Mouse (Mus musculus): ENCODE data around the gene Ccr10. TPM values are rescaled to one million over a fixed set of nuclear protein-coding genes. Genes with fewer than 3 reads are reported as not detected.

Ccr10 gene
- polyA plus RNA-seq, 1 experiment from 2014 or later, result 0.50 TPM

- no peaks in the 10 kb centered on the region for H3K9me3 ChIP-seq (ENCODE audit: low read length)
- H3K4me2 ChIP-seq (replicated peaks; ENCODE audit: low read depth, low read length), result peak overlapping the region; percentile 96
- 0 out of 2 replicates have a peak overlapping the region, but pooled peaks have one; percentile 1 for H3K9ac ChIP-seq (replicated peaks; ENCODE audit: low read length)
- H3K4me3 ChIP-seq (ENCODE audit: low read length), result peak overlapping the region; percentile 77; the same call in 1 of the 2 replicates
- no peak overlapping the region for H3K27ac ChIP-seq (ENCODE audit: low read length)
- WGBS, result 50% methylated on average over 8 of the region's 8 CpGs
- peaks cover 17% of the 10 kb centered on the region; the same call in 1 of the 2 replicates for H3K27me3 ChIP-seq (ENCODE audit: insufficient read depth, low read length)
- no peak for ATAC-seq (ENCODE audit: low FRiP score, low TSS enrichment)
- H3K36me3 ChIP-seq (ENCODE audit: insufficient read depth, low read length), result peaks cover 36% of the 10 kb centered on the region
- peaks cover 71% of the 10 kb centered on the region for H3K4me1 ChIP-seq (ENCODE audit: insufficient read depth, low read length)
Observed at GRCm38 (mm10) chr11:101167963-101168300, 7.3 kb downstream of the Ccr10 start.

- Histone ChIP-seq H3K4me3 (ENCODE audit: low read length) (no peak overlapping the region), H3K4me1 (ENCODE audit: insufficient read depth, low read length) (peaks cover 69% of the 10 kb centered on the region), H3K36me3 (ENCODE audit: insufficient read depth, low read length) (peaks cover 36% of the 10 kb centered on the region), H3K9ac (replicated peaks; ENCODE audit: low read length) (0 out of 2 replicates have a peak overlapping the region, but pooled peaks have one; percentile 1), H3K27me3 (ENCODE audit: insufficient read depth, low read length) (peaks cover 17% of the 10 kb centered on the region; the same call in 1 of the 2 replicates), H3K27ac (ENCODE audit: low read length) (no peak overlapping the region), H3K4me2 (replicated peaks; ENCODE audit: low read depth, low read length) (0 out of 2 replicates have a peak overlapping the region, but pooled peaks have one; percentile 96), H3K9me3 (ENCODE audit: low read length) (no peaks in the 10 kb centered on the region)
- 58% methylated on average over 19 of the region's 19 CpGs for WGBS
- no peak for ATAC-seq (ENCODE audit: low FRiP score, low TSS enrichment)
Observed at GRCm38 (mm10) chr11:101167211-101167962, 7.9 kb downstream of the Ccr10 start.

- H3K4me3 ChIP-seq (ENCODE audit: low read length), result no peak overlapping the region
- WGBS, result 67% methylated on average over 14 of the region's 14 CpGs
- H3K9me3 ChIP-seq (ENCODE audit: low read length), result no peaks in the 10 kb centered on the region
- no peak for ATAC-seq (ENCODE audit: low FRiP score, low TSS enrichment)
- H3K36me3 ChIP-seq (ENCODE audit: insufficient read depth, low read length), result peaks cover 44% of the 10 kb centered on the region
- peaks cover 66% of the 10 kb centered on the region for H3K4me1 ChIP-seq (ENCODE audit: insufficient read depth, low read length)
- H3K27ac ChIP-seq (ENCODE audit: low read length), result no peak overlapping the region
- no peak overlapping the region for H3K4me2 ChIP-seq (replicated peaks; ENCODE audit: low read depth, low read length)
- peaks cover 17% of the 10 kb centered on the region; the same call in 1 of the 2 replicates for H3K27me3 ChIP-seq (ENCODE audit: insufficient read depth, low read length)
- no peak overlapping the region for H3K9ac ChIP-seq (replicated peaks; ENCODE audit: low read length)
Observed at GRCm38 (mm10) chr11:101166357-101166756, 8.9 kb downstream of the Ccr10 start.

GRCm38 (mm10) chr11:101164677-101165580 lies 10.3 kb downstream of the Ccr10 start:
- Histone ChIP-seq H3K4me1 (ENCODE audit: insufficient read depth, low read length) (peaks cover 63% of the 10 kb centered on the region), H3K9me3 (ENCODE audit: low read length) (no peaks in the 10 kb centered on the region), H3K4me3 (ENCODE audit: low read length) (0 out of 2 replicates have a peak overlapping the region, but pooled peaks have one; percentile 35), H3K4me2 (replicated peaks; ENCODE audit: low read depth, low read length) (peak overlapping the region; percentile 59), H3K27me3 (ENCODE audit: insufficient read depth, low read length) (peaks cover 17% of the 10 kb centered on the region; the same call in 1 of the 2 replicates), H3K36me3 (ENCODE audit: insufficient read depth, low read length) (peaks cover 44% of the 10 kb centered on the region), H3K27ac (ENCODE audit: low read length) (no peak overlapping the region), H3K9ac (replicated peaks; ENCODE audit: low read length) (0 out of 2 replicates have a peak overlapping the region, but pooled peaks have one; percentile 48)
- 33% methylated on average over 33 of the region's 35 CpGs for WGBS
- ATAC-seq (ENCODE audit: low FRiP score, low TSS enrichment), result 0 out of 2 replicates have a peak, but pooled peaks have one; percentile 27

GRCm38 (mm10) chr11:101164351-101164665 lies 10.9 kb downstream of the Ccr10 start:
- Histone ChIP-seq H3K9me3 (ENCODE audit: low read length) (no peaks in the 10 kb centered on the region), H3K4me1 (ENCODE audit: insufficient read depth, low read length) (peaks cover 57% of the 10 kb centered on the region), H3K27ac (ENCODE audit: low read length) (no peak overlapping the region), H3K4me2 (replicated peaks; ENCODE audit: low read depth, low read length) (peak overlapping the region; percentile 59), H3K36me3 (ENCODE audit: insufficient read depth, low read length) (peaks cover 44% of the 10 kb centered on the region), H3K9ac (replicated peaks; ENCODE audit: low read length) (peak overlapping the region; percentile 48; the same call in 1 of the 2 replicates), H3K4me3 (ENCODE audit: low read length) (peak overlapping the region; percentile 35), H3K27me3 (ENCODE audit: insufficient read depth, low read length) (peaks cover 17% of the 10 kb centered on the region; the same call in 1 of the 2 replicates)
- 22% methylated on average over 21 of the region's 21 CpGs for WGBS
- no peak for ATAC-seq (ENCODE audit: low FRiP score, low TSS enrichment)

- Histone ChIP-seq H3K36me3 (ENCODE audit: insufficient read depth, low read length) (peaks cover 44% of the 10 kb centered on the region), H3K9ac (replicated peaks; ENCODE audit: low read length) (peak overlapping the region; percentile 48; the same call in 1 of the 2 replicates), H3K9me3 (ENCODE audit: low read length) (no peaks in the 10 kb centered on the region), H3K27ac (ENCODE audit: low read length) (no peak overlapping the region), H3K27me3 (ENCODE audit: insufficient read depth, low read length) (peaks cover 17% of the 10 kb centered on the region; the same call in 1 of the 2 replicates), H3K4me1 (ENCODE audit: insufficient read depth, low read length) (peaks cover 51% of the 10 kb centered on the region), H3K4me3 (ENCODE audit: low read length) (peak overlapping the region; percentile 35), H3K4me2 (replicated peaks; ENCODE audit: low read depth, low read length) (peak overlapping the region; percentile 59)
- ATAC-seq (ENCODE audit: low FRiP score, low TSS enrichment), result 0 out of 2 replicates have a peak, but pooled peaks have one; percentile 3
- WGBS, result 31% methylated on average over 48 of the region's 49 CpGs
Observed at GRCm38 (mm10) chr11:101163476-101164350, 11.5 kb downstream of the Ccr10 start.

- 59% methylated on average over 5 of the region's 5 CpGs for WGBS
- peaks cover 42% of the 10 kb centered on the region for H3K4me1 ChIP-seq (ENCODE audit: insufficient read depth, low read length)
- H3K9ac ChIP-seq (replicated peaks; ENCODE audit: low read length), result no peak overlapping the region
- H3K4me2 ChIP-seq (replicated peaks; ENCODE audit: low read depth, low read length), result no peak overlapping the region
- no peak for ATAC-seq (ENCODE audit: low FRiP score, low TSS enrichment)
- H3K9me3 ChIP-seq (ENCODE audit: low read length), result no peaks in the 10 kb centered on the region
- H3K36me3 ChIP-seq (ENCODE audit: insufficient read depth, low read length), result peaks cover 43% of the 10 kb centered on the region
- no peak overlapping the region for H3K27ac ChIP-seq (ENCODE audit: low read length)
- H3K27me3 ChIP-seq (ENCODE audit: insufficient read depth, low read length), result peaks cover 14% of the 10 kb centered on the region; the same call in 1 of the 2 replicates
- no peak overlapping the region for H3K4me3 ChIP-seq (ENCODE audit: low read length)
Observed at GRCm38 (mm10) chr11:101162772-101163171, 12.5 kb downstream of the Ccr10 start.

GRCm38 (mm10) chr11:101162301-101162700 lies 12.9 kb downstream of the Ccr10 start:
- peaks cover 38% of the 10 kb centered on the region for H3K36me3 ChIP-seq (ENCODE audit: insufficient read depth, low read length)
- ATAC-seq (ENCODE audit: low FRiP score, low TSS enrichment), result no peak
- WGBS, result 60% methylated on average over 5 of the region's 5 CpGs

GRCm38 (mm10) chr11:101161551-101161950 lies 13.7 kb downstream of the Ccr10 start:
- 88% methylated on average over 15 of the region's 15 CpGs for WGBS
- peaks cover 38% of the 10 kb centered on the region for H3K4me1 ChIP-seq (ENCODE audit: insufficient read depth, low read length)
- no peak overlapping the region for H3K4me2 ChIP-seq (replicated peaks; ENCODE audit: low read depth, low read length)
- peaks cover 3% of the 10 kb centered on the region; the same call in 1 of the 2 replicates for H3K27me3 ChIP-seq (ENCODE audit: insufficient read depth, low read length)
- H3K9ac ChIP-seq (replicated peaks; ENCODE audit: low read length), result no peak overlapping the region
- ATAC-seq (ENCODE audit: low FRiP score, low TSS enrichment), result no peak
- H3K9me3 ChIP-seq (ENCODE audit: low read length), result no peaks in the 10 kb centered on the region
- H3K36me3 ChIP-seq (ENCODE audit: insufficient read depth, low read length), result peaks cover 31% of the 10 kb centered on the region
- H3K4me3 ChIP-seq (ENCODE audit: low read length), result no peak overlapping the region
- H3K27ac ChIP-seq (ENCODE audit: low read length), result no peak overlapping the region

More at GRCm38 (mm10) chr11:101162301-101162700, 12.9 kb downstream of the Ccr10 start:
- no peak overlapping the region for H3K4me3 ChIP-seq (ENCODE audit: low read length)
- H3K4me1 ChIP-seq (ENCODE audit: insufficient read depth, low read length), result peaks cover 39% of the 10 kb centered on the region
- peaks cover 10% of the 10 kb centered on the region; the same call in 1 of the 2 replicates for H3K27me3 ChIP-seq (ENCODE audit: insufficient read depth, low read length)
- H3K27ac ChIP-seq (ENCODE audit: low read length), result no peak overlapping the region
- H3K9ac ChIP-seq (replicated peaks; ENCODE audit: low read length), result no peak overlapping the region
- H3K4me2 ChIP-seq (replicated peaks; ENCODE audit: low read depth, low read length), result no peak overlapping the region
- no peaks in the 10 kb centered on the region for H3K9me3 ChIP-seq (ENCODE audit: low read length)

Measured in kidney, embryonic 16.5 days (tissue).